Comparison of ENCODE assay signal across 19 mouse cellular contexts in the genomic region with DNA sequence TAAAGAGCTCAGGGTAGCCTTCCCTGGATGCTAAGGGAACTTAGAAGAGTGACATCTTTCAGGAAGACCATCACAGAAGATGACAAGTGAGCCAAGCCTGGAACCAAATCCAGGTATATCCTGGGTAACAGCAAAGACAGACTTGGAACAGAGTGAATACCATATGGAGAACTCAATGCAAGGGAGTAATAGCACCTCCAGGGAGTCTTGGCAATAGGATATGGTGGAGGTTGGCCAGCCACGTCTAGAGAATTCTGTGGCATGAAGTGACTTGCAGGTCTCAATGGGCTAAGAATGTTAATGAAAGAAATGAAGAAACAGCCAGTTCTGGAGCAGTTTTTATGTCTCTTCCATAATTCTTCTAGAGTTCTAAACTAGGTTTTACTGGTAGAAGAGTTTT.
DNase-seq lines count a peak whose midpoint lies in the region; ATAC-seq lines count a peak whose summit lies in the region.
"Had no signal": no experiment of that assay in that cellular context is flagged by ENCODE, and none has a peak within 500 bp of the region (broad histone marks: within the 10 kb centered on the region; RNA-seq: fewer than 3 reads in every experiment).

No protein-coding gene starts in this region.

- intact Hi-C loops in left cerebral cortex, postnatal 4 days (cut with DNase I), result no loop called here

- peak; percentile 65 to 82 for DNase-seq in cerebellum, postnatal 14 days
- DNase-seq in cerebellum, adult 11 months, result no peak
- peak; percentile 37 for DNase-seq in heart, adult 11 months
- no peak for DNase-seq in heart, adult 9 months (ENCODE audit: low spot score in 2 of 2)
- DNase-seq in left cerebral cortex, postnatal 4 days, result peak; percentile 37
- DNase-seq in left cerebral cortex, adult 9 months (ENCODE audit: low spot score in 2 of 2), result no peak
- DNase-seq in gonadal fat pad, adult 2 months (ENCODE audit: low read depth), result peak; percentile 38
- DNase-seq: adrenal gland, adult 2 months; adrenal gland, postnatal 25 days; cerebellum, adult 9-11 months; embryo, embryonic 11 days; gastrocnemius, postnatal 14 days; heart, postnatal 10 days; heart, postnatal 4 days had no signal

- ATAC-seq in monocyte, adult 5-6 weeks (replicated peaks; ENCODE audit: insufficient number of reproducible peaks, low FRiP score, low TSS enrichment, poor library complexity, severe bottlenecking), result no peak
- ATAC-seq: forebrain, embryonic 15.5 days; hindbrain, embryonic 16.5 days; inflammation-experienced regulatory T-cells, adult 6 months; intestine, postnatal 0 days had no signal

Comparison
In these comparisons a context has a peak if more than half of its experiments do, and no peak if none do; other contexts are left out.
1. DNase-seq: peak in cerebellum, postnatal 14 days (2 of 2), heart, adult 11 months (single experiment), left cerebral cortex, postnatal 4 days (single experiment) and gonadal fat pad, adult 2 months (single experiment); none in cerebellum, adult 11 months (single experiment), heart, adult 9 months (0 of 2) and left cerebral cortex, adult 9 months (0 of 2).